Mouse (Mus musculus) limb, embryonic 13.5 days (tissue): Measurements from ENCODE around the gene Gm10643. TPM values are rescaled to one million over a fixed set of nuclear protein-coding genes. Genes with fewer than 3 reads are reported as not detected.

Source experiments
- ATAC-seq: fragments of 200-750 bp; cut with Nextera tagmentation; 2 replicates; pipeline ENCODE4 v1.8.0; 2017; ENCODE audit warnings: low read depth, moderate number of reproducible peaks, moderate TSS enrichment; ENCODE audit not compliant: low FRiP score
- H3K27ac ChIP-seq: fragments of 300-500 bp; sonication (generic); 2 replicates; pipeline ENCODE4 v1.5.1; 2015; ENCODE audit warnings: inconsistent platforms, mild to moderate bottlenecking, moderate library complexity
- H3K27me3 ChIP-seq: fragments of 300-500 bp; sonication (generic); 2 replicates; pipeline ENCODE4 v1.6.1; 2015; ENCODE audit warnings: mild to moderate bottlenecking, inconsistent platforms
- H3K36me3 ChIP-seq: fragments of 300-500 bp; sonication (generic); 2 replicates; pipeline ENCODE4 v1.6.1; 2015; ENCODE audit warnings: inconsistent platforms, mild to moderate bottlenecking, moderate library complexity
- H3K4me1 ChIP-seq: fragments of 300-500 bp; sonication (generic); 2 replicates; pipeline ENCODE4 v1.6.1; 2015; ENCODE audit warnings: inconsistent platforms
- H3K4me2 ChIP-seq: fragments of 300-500 bp; sonication (generic); replicated peaks from 2 replicates; pipeline ENCODE4 v1.6.1; 2015; ENCODE audit warnings: inconsistent platforms, mild to moderate bottlenecking, moderate library complexity
- H3K4me3 ChIP-seq: fragments of 300-500 bp; sonication (generic); 2 replicates; pipeline ENCODE4 v1.5.1; 2015; ENCODE audit warnings: moderate library complexity, mild to moderate bottlenecking, inconsistent platforms
- H3K9ac ChIP-seq: fragments of 300-500 bp; sonication (generic); 2 replicates; pipeline ENCODE4 v1.6.1; 2015; ENCODE audit warnings: mild to moderate bottlenecking, inconsistent platforms
- H3K9me3 ChIP-seq: fragments of 300-500 bp; sonication (generic); 2 replicates; pipeline ENCODE4 v1.6.1; 2016; ENCODE audit warnings: inconsistent platforms
- WGBS: fragments of 180-500 bp; shearing (Covaris S2); methylation state at CpG from one replicate; pipeline ENCODE4 v1.1.7; 2015; 5-methylcytosine and 5-hydroxymethylcytosine counted together
- polyA plus RNA-seq: library from polyadenylated mRNA; unstranded; fragments of >200 nt; fragmentation: Nextera tagmentation; extraction: Ambion mirVana; gene quantifications from 2 replicates; pipeline ENCODE4 v1.2.1, GENCODE M21; 2015

The Gm10643 gene
- polyA plus RNA-seq, 1 experiment from 2014 or later: 1.5 TPM

- Histone ChIP-seq H3K4me3 (no peak overlapping the region), H3K36me3 (peaks cover 96% of the 10 kb centered on the region), H3K4me2 (no peak overlapping the region), H3K9ac (no peak overlapping the region), H3K9me3 (no peaks in the 10 kb centered on the region), H3K4me1 (peaks cover 11% of the 10 kb centered on the region), H3K27ac (no peak overlapping the region), H3K27me3 (no peaks in the 10 kb centered on the region)
- no peak for ATAC-seq
- 94% methylated on average over 14 of the region's 14 CpGs for WGBS
Observed at GRCm38 (mm10) chr8:84087821-84088220, 22.9 kb upstream of the Gm10643 start.

GRCm38 (mm10) chr8:84087156-84087555 is 22.2 kb upstream of the Gm10643 start:
- Histone ChIP-seq H3K9me3 (no peaks in the 10 kb centered on the region), H3K4me1 (peaks cover 11% of the 10 kb centered on the region), H3K36me3 (peaks cover 96% of the 10 kb centered on the region), H3K27ac (no peak overlapping the region), H3K27me3 (no peaks in the 10 kb centered on the region), H3K4me2 (no peak overlapping the region), H3K4me3 (no peak overlapping the region), H3K9ac (no peak overlapping the region)
- 86% methylated on average over 7 of the region's 7 CpGs for WGBS
- no peak for ATAC-seq

GRCm38 (mm10) chr8:84084341-84085115 is 19.6 kb upstream of the Gm10643 start:
- H3K4me3 ChIP-seq: no peak overlapping the region
- no peaks in the 10 kb centered on the region for H3K9me3 ChIP-seq
- no peak for ATAC-seq
- H3K4me1 ChIP-seq: peaks cover 11% of the 10 kb centered on the region
- no peak overlapping the region for H3K27ac ChIP-seq
- peak overlapping the region; percentile 45; the same call in 1 of the 2 replicates for H3K9ac ChIP-seq
- peak overlapping the region; percentile 38 for H3K4me2 ChIP-seq
- H3K36me3 ChIP-seq: peaks cover 97% of the 10 kb centered on the region
- 42% methylated on average over 42 of the region's 42 CpGs for WGBS
- H3K27me3 ChIP-seq: no peaks in the 10 kb centered on the region

- 29% methylated on average over 8 of the region's 8 CpGs for WGBS
- no peak overlapping the region for H3K4me2 ChIP-seq
- H3K36me3 ChIP-seq: peaks cover 96% of the 10 kb centered on the region
Observed at GRCm38 (mm10) chr8:84083829-84084241, 18.9 kb upstream of the Gm10643 start.

GRCm38 (mm10) chr8:84079206-84079605 is 14.3 kb upstream of the Gm10643 start:
- H3K4me3 ChIP-seq: no peak overlapping the region
- ATAC-seq: no peak
- WGBS: 79% methylated on average over 5 of the region's 5 CpGs
- H3K9me3 ChIP-seq: no peaks in the 10 kb centered on the region
- no peak overlapping the region for H3K27ac ChIP-seq
- no peak overlapping the region for H3K4me2 ChIP-seq
- H3K9ac ChIP-seq: no peak overlapping the region
- H3K27me3 ChIP-seq: no peaks in the 10 kb centered on the region
- peaks cover 11% of the 10 kb centered on the region; the same call in 1 of the 2 replicates for H3K4me1 ChIP-seq
- H3K36me3 ChIP-seq: peaks cover 80% of the 10 kb centered on the region

More at GRCm38 (mm10) chr8:84083829-84084241, 18.9 kb upstream of the Gm10643 start:
- no peaks in the 10 kb centered on the region for H3K27me3 ChIP-seq
- H3K4me1 ChIP-seq: peaks cover 11% of the 10 kb centered on the region
- H3K27ac ChIP-seq: no peak overlapping the region
- no peak for ATAC-seq
- H3K4me3 ChIP-seq: no peak overlapping the region
- peak overlapping the region; percentile 45; the same call in 1 of the 2 replicates for H3K9ac ChIP-seq
- no peaks in the 10 kb centered on the region for H3K9me3 ChIP-seq

- ATAC-seq: no peak
- H3K27me3 ChIP-seq: no peaks in the 10 kb centered on the region
- peaks cover 10% of the 10 kb centered on the region; the same call in 1 of the 2 replicates for H3K4me1 ChIP-seq
- no peak overlapping the region for H3K9ac ChIP-seq
- no peak overlapping the region for H3K4me3 ChIP-seq
- H3K4me2 ChIP-seq: no peak overlapping the region
- 64% methylated on average over 3 of the region's 3 CpGs for WGBS
- peaks cover 61% of the 10 kb centered on the region for H3K36me3 ChIP-seq
- no peaks in the 10 kb centered on the region for H3K9me3 ChIP-seq
- no peak overlapping the region for H3K27ac ChIP-seq
Observed at GRCm38 (mm10) chr8:84076849-84077248, 11.9 kb upstream of the Gm10643 start.

- 86% methylated on average over 1 of the region's 1 CpGs for WGBS
- no peak overlapping the region for H3K4me2 ChIP-seq
- H3K36me3 ChIP-seq: peaks cover 58% of the 10 kb centered on the region
- no peaks in the 10 kb centered on the region for H3K9me3 ChIP-seq
- H3K27me3 ChIP-seq: no peaks in the 10 kb centered on the region
- peaks cover 14% of the 10 kb centered on the region; the same call in 1 of the 2 replicates for H3K4me1 ChIP-seq
- no peak overlapping the region for H3K4me3 ChIP-seq
- H3K9ac ChIP-seq: no peak overlapping the region
- no peak for ATAC-seq
- no peak overlapping the region for H3K27ac ChIP-seq
Observed at GRCm38 (mm10) chr8:84076412-84076811, 11.5 kb upstream of the Gm10643 start.

GRCm38 (mm10) chr8:84073230-84073976 is 8.5 kb upstream of the Gm10643 start:
- no peak overlapping the region for H3K27ac ChIP-seq
- H3K9me3 ChIP-seq: no peaks in the 10 kb centered on the region
- H3K4me2 ChIP-seq: no peak overlapping the region
- no peaks in the 10 kb centered on the region for H3K27me3 ChIP-seq
- H3K4me1 ChIP-seq: peaks cover 32% of the 10 kb centered on the region
- no peak overlapping the region for H3K4me3 ChIP-seq
- 66% methylated on average over 10 of the region's 10 CpGs for WGBS
- peaks cover 35% of the 10 kb centered on the region for H3K36me3 ChIP-seq
- H3K9ac ChIP-seq: no peak overlapping the region
- ATAC-seq: no peak

GRCm38 (mm10) chr8:84072321-84072720 is 7.4 kb upstream of the Gm10643 start:
- H3K27me3 ChIP-seq: no peaks in the 10 kb centered on the region
- H3K9ac ChIP-seq: no peak overlapping the region
- H3K4me2 ChIP-seq: no peak overlapping the region
- WGBS: 90% methylated on average over 10 of the region's 10 CpGs
- H3K36me3 ChIP-seq: peaks cover 33% of the 10 kb centered on the region
- peaks cover 43% of the 10 kb centered on the region for H3K4me1 ChIP-seq
- ATAC-seq: no peak
- H3K27ac ChIP-seq: no peak overlapping the region
- no peaks in the 10 kb centered on the region for H3K9me3 ChIP-seq
- no peak overlapping the region for H3K4me3 ChIP-seq

- Histone ChIP-seq H3K27me3 (no peaks in the 10 kb centered on the region), H3K27ac (no peak overlapping the region), H3K9ac (0 out of 2 replicates have a peak overlapping the region, but pooled peaks have one; percentile 8), H3K4me1 (peaks cover 43% of the 10 kb centered on the region), H3K4me2 (no peak overlapping the region), H3K9me3 (no peaks in the 10 kb centered on the region), H3K4me3 (no peak overlapping the region), H3K36me3 (peaks cover 29% of the 10 kb centered on the region)
- ATAC-seq: no peak
- 78% methylated on average over 3 of the region's 3 CpGs for WGBS
Observed at GRCm38 (mm10) chr8:84071921-84072320, 7.0 kb upstream of the Gm10643 start.

GRCm38 (mm10) chr8:84070667-84071066 is 5.7 kb upstream of the Gm10643 start:
- Histone ChIP-seq H3K4me3 (no peak overlapping the region), H3K4me1 (peaks cover 42% of the 10 kb centered on the region), H3K9ac (no peak overlapping the region), H3K36me3 (peaks cover 19% of the 10 kb centered on the region), H3K27me3 (no peaks in the 10 kb centered on the region), H3K27ac (no peak overlapping the region), H3K4me2 (no peak overlapping the region), H3K9me3 (no peaks in the 10 kb centered on the region)
- ATAC-seq: no peak
- 89% methylated on average over 2 of the region's 2 CpGs for WGBS

GRCm38 (mm10) chr8:84070241-84070640 is 5.3 kb upstream of the Gm10643 start:
- ATAC-seq: no peak
- Histone ChIP-seq H3K4me3 (no peak overlapping the region), H3K4me2 (no peak overlapping the region), H3K27me3 (no peaks in the 10 kb centered on the region), H3K4me1 (peaks cover 41% of the 10 kb centered on the region), H3K9me3 (no peaks in the 10 kb centered on the region), H3K9ac (no peak overlapping the region), H3K27ac (no peak overlapping the region), H3K36me3 (peaks cover 14% of the 10 kb centered on the region)
- 80% methylated on average over 5 of the region's 5 CpGs for WGBS
